In genomic region chr7:105690875-105691274, GRCm38 (mm10) we compare ENCODE assay signal across 22 mouse cellular contexts. TPM values are rescaled to one million over a fixed set of nuclear protein-coding genes. Genes with fewer than 3 reads are reported as not detected.
A peak's percentile ranks its signal among the peaks of the same experiment; 100 is the strongest.
DNase-seq lines count a peak whose midpoint lies in the region; ATAC-seq and TF ChIP-seq lines count a peak whose summit lies in the region.
"Had no signal": no experiment of that assay in that cellular context is flagged by ENCODE, and none has a peak within 500 bp of the region (broad histone marks: within the 10 kb centered on the region; RNA-seq: fewer than 3 reads in every experiment).

No protein-coding gene starts in this region.

- no peak overlapping the region for H3K9ac ChIP-seq in forebrain, postnatal 0 days
- H3K9ac ChIP-seq: forebrain, embryonic 13.5 days; heart, embryonic 13.5 days; hindbrain, embryonic 13.5 days had no signal

- peak; percentile 29 for DNase-seq in lung, postnatal 36 days
- no peak for DNase-seq in lung, postnatal 25 days (ENCODE audit: low spot score)
- DNase-seq in MEL-GATA-1-ER (ENCODE audit: extremely low read depth, low read depth), result peak; percentile 60
- no peak for DNase-seq in forebrain, postnatal 0 days
- DNase-seq in urinary bladder, postnatal 10 days (ENCODE audit: low spot score), result no peak
- no peak for DNase-seq in adrenal gland, adult 2 months
- DNase-seq: adrenal gland, postnatal 10 days; B cell, adult 2 months; cerebellum, adult 11-12 months; cerebellum, adult 9-10 months; cerebellum, postnatal 36 days; gastrocnemius, adult 2 months; gastrocnemius, postnatal 36 days; heart, postnatal 4 days; kidney, adult 11 months had no signal

- H3K27me3 ChIP-seq in forebrain, postnatal 0 days (ENCODE audit: insufficient read depth, low read length), result no peaks in the 10 kb centered on the region
- H3K27me3 ChIP-seq: forebrain, embryonic 13.5 days had no signal

- no peak for TF ChIP-seq CTCF in forebrain, postnatal 0 days (IDR thresholded peaks at IDR 0.05; ENCODE audit: low read depth)

- no peaks in the 10 kb centered on the region for H3K9me3 ChIP-seq in forebrain, postnatal 0 days (ENCODE audit: low read length)
- H3K9me3 ChIP-seq: embryonic facial prominence, embryonic 10.5 days; forebrain, embryonic 13.5 days; heart, embryonic 13.5 days; hindbrain, embryonic 13.5 days had no signal

- no peak overlapping the region for H3K27ac ChIP-seq in forebrain, postnatal 0 days (ENCODE audit: low read depth, low read length)
- H3K27ac ChIP-seq: embryonic facial prominence, embryonic 10.5 days; forebrain, embryonic 13.5 days; gastrocnemius, adult 2 months; heart, embryonic 13.5 days; hindbrain, embryonic 13.5 days; hindbrain, postnatal 0 days had no signal

- no peaks in the 10 kb centered on the region for H3K4me1 ChIP-seq in forebrain, postnatal 0 days (ENCODE audit: insufficient read depth)
- H3K4me1 ChIP-seq: forebrain, embryonic 13.5 days; heart, embryonic 13.5 days; hindbrain, embryonic 13.5 days had no signal

- peak; percentile 27 to 63; a peak in 2 of 4 replicates for ATAC-seq in hematopoietic stem cell, adult 5-6 weeks (replicated peaks in 1 of 2; ENCODE audit: insufficient read depth in 1 of 2, low FRiP score in 2 of 2, low TSS enrichment in 1 of 2, low read depth in 1 of 2, poor library complexity in 2 of 2, severe bottlenecking in 2 of 2)
- no peak for ATAC-seq in forebrain, postnatal 0 days
- ATAC-seq: CD4-positive, CD25-positive, alpha-beta regulatory T cell, adult 4 months; forebrain, embryonic 13.5 days; hindbrain, postnatal 0 days had no signal

- H3K4me3 ChIP-seq in forebrain, postnatal 0 days (ENCODE audit: low read depth, low read length), result no peak overlapping the region
- H3K4me3 ChIP-seq: embryonic facial prominence, embryonic 10.5 days; forebrain, embryonic 13.5 days; gastrocnemius, adult 2 months; heart, embryonic 13.5 days; hindbrain, embryonic 13.5 days had no signal

- no peaks in the 10 kb centered on the region for H3K36me3 ChIP-seq in forebrain, postnatal 0 days (ENCODE audit: insufficient read depth)
- H3K36me3 ChIP-seq: embryonic facial prominence, embryonic 10.5 days; heart, embryonic 13.5 days; hindbrain, embryonic 13.5 days had no signal

- no peak overlapping the region for H3K4me2 ChIP-seq in forebrain, postnatal 0 days (ENCODE audit: low read depth)
- H3K4me2 ChIP-seq: forebrain, embryonic 13.5 days; heart, embryonic 13.5 days; hindbrain, embryonic 13.5 days had no signal

- WGBS in forebrain, postnatal 0 days, result 81% methylated on average over 1 of the region's 1 CpGs

RNA-seq across cellular contexts. Expression of gene Dnhd1, which starts 40.2 kb away (rescaled TPM):
- 4.3 and 4.8 TPM in 2 replicates for total RNA-seq in hematopoietic stem cell, adult 5-6 weeks (2017)
- total RNA-seq in forebrain, postnatal 0 days (2014; rRNA removed), result 1.8 and 4.6 TPM in 2 replicates
- polyA plus RNA-seq in forebrain, postnatal 0 days (2015; fragmentation: Nextera tagmentation; extraction: Ambion mirVana), result 0.08 and 0.48 TPM in 2 replicates
- total RNA-seq in adrenal gland, adult 2 months (2021), result 1 to 10 TPM; 2.3 to 2.7 TPM
- polyA plus RNA-seq in adrenal gland, adult 2 months (2012; rRNA removed), result 1.3 and 1.5 TPM in 2 replicates

RNA-seq across cellular contexts. Expression of gene Ilk, which starts 45.5 kb away (rescaled TPM):
- total RNA-seq in hematopoietic stem cell, adult 5-6 weeks (2017), result 92.3 and 101 TPM in 2 replicates
- total RNA-seq in forebrain, postnatal 0 days (2014; rRNA removed), result 146 and 157 TPM in 2 replicates
- 159 and 161 TPM in 2 replicates for polyA plus RNA-seq in forebrain, postnatal 0 days (2015; fragmentation: Nextera tagmentation; extraction: Ambion mirVana)
- total RNA-seq in adrenal gland, adult 2 months (2021), result 100 to 1,000 TPM; 139 to 166 TPM
- polyA plus RNA-seq in adrenal gland, adult 2 months (2012; rRNA removed), result 82.1 and 87.8 TPM in 2 replicates

RNA-seq across cellular contexts. Expression of gene Rrp8, which starts 46.3 kb away (rescaled TPM):
- 17.5 and 34.8 TPM in 2 replicates for total RNA-seq in hematopoietic stem cell, adult 5-6 weeks (2017)
- 22.1 and 26.6 TPM in 2 replicates for total RNA-seq in forebrain, postnatal 0 days (2014; rRNA removed)
- 16.0 and 19.1 TPM in 2 replicates for polyA plus RNA-seq in forebrain, postnatal 0 days (2015; fragmentation: Nextera tagmentation; extraction: Ambion mirVana)
- total RNA-seq in adrenal gland, adult 2 months (2021), result 10 to 100 TPM; 14.8 to 17.6 TPM
- polyA plus RNA-seq in adrenal gland, adult 2 months (2012; rRNA removed), result 7.9 and 9.2 TPM in 2 replicates

RNA-seq across cellular contexts. Expression of gene Gm45799, which starts 50.5 kb away (rescaled TPM):
- total RNA-seq in hematopoietic stem cell, adult 5-6 weeks (2017), result 1.2 and 4.6 TPM in 2 replicates
- 45.3 and 52.9 TPM in 2 replicates for total RNA-seq in forebrain, postnatal 0 days (2014; rRNA removed)
- polyA plus RNA-seq in forebrain, postnatal 0 days (2015; fragmentation: Nextera tagmentation; extraction: Ambion mirVana), result 34.2 and 41.2 TPM in 2 replicates
- total RNA-seq in adrenal gland, adult 2 months (2021), result 1 to 10 TPM; 7.4 to 8.9 TPM
- 562 and 695 TPM in 2 replicates for polyA plus RNA-seq in adrenal gland, adult 2 months (2012; rRNA removed)

RNA-seq across cellular contexts. Expression of gene Arfip2, which starts 50.7 kb away (rescaled TPM):
- 25.1 and 50.5 TPM in 2 replicates for total RNA-seq in hematopoietic stem cell, adult 5-6 weeks (2017)
- 89.7 and 93.8 TPM in 2 replicates for total RNA-seq in forebrain, postnatal 0 days (2014; rRNA removed)
- polyA plus RNA-seq in forebrain, postnatal 0 days (2015; fragmentation: Nextera tagmentation; extraction: Ambion mirVana), result 88.6 and 93.4 TPM in 2 replicates
- total RNA-seq in adrenal gland, adult 2 months (2021), result 10 to 100 TPM; 55.5 to 65.4 TPM
- 68.3 and 76.9 TPM in 2 replicates for polyA plus RNA-seq in adrenal gland, adult 2 months (2012; rRNA removed)

Comparison
In these comparisons a context has a peak if more than half of its experiments do, and no peak if none do; other contexts are left out.
1. DNase-seq: peak in lung, postnatal 36 days (single experiment) and MEL-GATA-1-ER (single experiment); none in lung, postnatal 25 days (single experiment), forebrain, postnatal 0 days (single experiment), urinary bladder, postnatal 10 days (single experiment) and adrenal gland, adult 2 months (single experiment).